Mouse (Mus musculus): Measurements from ENCODE around the gene Kif19a.

DNA sequence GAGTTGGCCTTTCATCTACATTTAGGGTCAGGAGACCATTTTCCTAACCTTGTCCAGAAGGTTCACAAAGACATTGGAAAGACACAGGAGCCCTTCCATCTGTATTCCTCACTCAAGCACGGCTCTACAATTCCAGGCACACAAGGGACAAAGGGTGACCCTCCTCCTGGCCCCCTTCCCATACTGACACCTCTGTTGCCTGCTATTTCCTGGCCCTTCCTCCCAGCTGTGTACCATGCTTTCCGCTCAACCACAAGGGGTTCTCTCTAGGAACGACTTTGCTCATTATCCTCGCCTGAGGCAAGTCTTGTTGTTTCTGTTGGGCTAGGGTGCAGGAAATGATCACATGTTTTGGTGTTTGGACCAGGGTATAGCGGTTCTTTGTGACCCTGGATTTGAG lies 36.9 kb upstream of the Kif19a start:
- no peak for TF ChIP-seq CTCF (IDR thresholded peaks at IDR 0.05; ENCODE audit: low read depth, low read length)
- TF ChIP-seq POLR2A (IDR thresholded peaks at IDR 0.05; ENCODE audit: insufficient read depth, low read length) = no peak
- TF ChIP-seq EP300 (IDR thresholded peaks at IDR 0.05; ENCODE audit: insufficient read depth, low read depth, low read length) = no peak
